Mouse (Mus musculus) left cerebral cortex, adult 11 months (tissue): ENCODE data around the gene Slc7a4.
"Not testable (repeated sequence)": the region's sequence is repeated elsewhere in the genome, so short reads cannot be mapped to it uniquely, and the experiment has no call there.

Experiments
- DNase-seq: peaks from one replicate; pipeline ENCODE4 v3.0.0; 2022; ENCODE audit warnings: low spot score

Gene Slc7a4

GRCm38 (mm10) chr16:17583064-17583463, at the start of gene Slc7a4:
Slc7a4 (minus strand) TSS chr16:17583214.
- DNase-seq = no peak

- no peak for DNase-seq
Measured at GRCm38 (mm10) chr16:17632580-17632979, 49.6 kb upstream of the Slc7a4 start.

- no peak for DNase-seq
Measured at GRCm38 (mm10) chr16:17626269-17626555, 43.2 kb upstream of the Slc7a4 start.

GRCm38 (mm10) chr16:17625488-17626268, 42.7 kb upstream of the Slc7a4 start:
- no peak for DNase-seq

GRCm38 (mm10) chr16:17621936-17622335, 38.9 kb upstream of the Slc7a4 start:
- DNase-seq = no peak

- DNase-seq = peak; percentile 76
Measured at GRCm38 (mm10) chr16:17619198-17620105, 36.4 kb upstream of the Slc7a4 start, which contains the start of gene Smpd4. Smpd4 (plus strand) TSS chr16:17619354.

GRCm38 (mm10) chr16:17617922-17618565, 35.0 kb upstream of the Slc7a4 start:
- DNase-seq = no peak

GRCm38 (mm10) chr16:17616212-17616611, 33.2 kb upstream of the Slc7a4 start:
- DNase-seq = no peak

GRCm38 (mm10) chr16:17614740-17615139, 31.7 kb upstream of the Slc7a4 start:
- not testable (repeated sequence) for DNase-seq

- DNase-seq = no peak
Measured at GRCm38 (mm10) chr16:17611383-17611782, 28.4 kb upstream of the Slc7a4 start.

- DNase-seq = no peak
Measured at GRCm38 (mm10) chr16:17605684-17606083, 22.7 kb upstream of the Slc7a4 start.

GRCm38 (mm10) chr16:17604941-17605340, 21.9 kb upstream of the Slc7a4 start:
- no peak for DNase-seq

- DNase-seq = no peak
Measured at GRCm38 (mm10) chr16:17600944-17601562, 18.0 kb upstream of the Slc7a4 start.

- DNase-seq = no peak
Measured at GRCm38 (mm10) chr16:17590731-17591130, 7.7 kb upstream of the Slc7a4 start.

GRCm38 (mm10) chr16:17584555-17584954, 1.5 kb upstream of the Slc7a4 start:
- no peak for DNase-seq

GRCm38 (mm10) chr16:17576825-17577215, 6.2 kb downstream of the Slc7a4 start:
- no peak for DNase-seq

GRCm38 (mm10) chr16:17575870-17576824, 6.9 kb downstream of the Slc7a4 start:
- DNase-seq = no peak

- DNase-seq = no peak
Measured at GRCm38 (mm10) chr16:17566186-17566585, 16.8 kb downstream of the Slc7a4 start.

- DNase-seq = no peak
Measured at GRCm38 (mm10) chr16:17564771-17565170, 18.2 kb downstream of the Slc7a4 start.

- no peak for DNase-seq
Measured at GRCm38 (mm10) chr16:17564221-17564620, 18.8 kb downstream of the Slc7a4 start.

GRCm38 (mm10) chr16:17563580-17563979, 19.4 kb downstream of the Slc7a4 start:
- no peak for DNase-seq
